Mouse (Mus musculus): ENCODE results near the gene Olfr1289.

Olfr1289 gene

GRCm38 (mm10) chr2:111480519-111480918, at the start of gene Olfr1289:
TSS of gene Olfr1289 (plus strand) at chr2:111480819.
- no peak for DNase-seq (ENCODE audit: low read depth, low spot score)

- no peak for DNase-seq (ENCODE audit: low read depth, low spot score)
These were observed 31.8 kb upstream of the Olfr1289 start, which contains the start of gene Olfr1287 for GRCm38 (mm10) chr2:111448842-111449241. TSS of gene Olfr1287 (plus strand) at chr2:111449142.

GRCm38 (mm10) chr2:111473801-111474200, 6.8 kb upstream of the Olfr1289 start, which contains the start of gene Olfr1288:
TSS of gene Olfr1288 (plus strand) at chr2:111474101.
- no peak for DNase-seq (ENCODE audit: low read depth, low spot score)

- DNase-seq (ENCODE audit: low read depth, low spot score): no peak
These were observed 13.1 kb downstream of the Olfr1289 start, which contains the start of gene Olfr1290 for GRCm38 (mm10) chr2:111493729-111494128. TSS of gene Olfr1290 (minus strand) at chr2:111493829.

GRCm38 (mm10) chr2:111496880-111497279, 16.3 kb downstream of the Olfr1289 start, which contains the start of gene Olfr1291-ps1:
TSS of gene Olfr1291-ps1 (plus strand) at chr2:111497180.
- no peak for DNase-seq (ENCODE audit: low read depth, low spot score)

- DNase-seq (ENCODE audit: low read depth, low spot score): no peak
These were observed 36.8 kb downstream of the Olfr1289 start for GRCm38 (mm10) chr2:111517451-111517850.

- no peak for DNase-seq (ENCODE audit: low read depth, low spot score)
These were observed 44.3 kb downstream of the Olfr1289 start, which contains the start of gene Olfr1293-ps for GRCm38 (mm10) chr2:111524903-111525302. TSS of gene Olfr1293-ps (plus strand) at chr2:111525203.

Data from brain, embryonic 18.5 days (tissue).